Mouse (Mus musculus): ENCODE data around the gene 4930539E08Rik. TPM values are rescaled to one million over a fixed set of nuclear protein-coding genes. Genes with fewer than 3 reads are reported as not detected.

4930539E08Rik gene
- polyA plus RNA-seq, 1 experiment from 2014 or later: 0.19 TPM

- Histone ChIP-seq H3K4me1 (replicated peaks; ENCODE audit: control insufficient read depth, insufficient read depth, low read length) (no peaks in the 10 kb centered on the region; the same call in 1 of the 2 replicates), H3K27ac (ENCODE audit: low read depth, low read length) (no peak overlapping the region), H3K4me2 (ENCODE audit: low read depth, low read length, severe bottlenecking) (no peak overlapping the region), H3K27me3 (ENCODE audit: control insufficient read depth, insufficient read depth, low read length) (no peaks in the 10 kb centered on the region), H3K9me3 (ENCODE audit: control insufficient read depth, low read length) (no peaks in the 10 kb centered on the region), H3K4me3 (ENCODE audit: low read depth, low read length) (no peak overlapping the region), H3K36me3 (ENCODE audit: control insufficient read depth, insufficient read depth, low read length) (no peaks in the 10 kb centered on the region), H3K9ac (ENCODE audit: low read length) (no peak overlapping the region)
- ATAC-seq (replicated peaks; ENCODE audit: low FRiP score): no peak
- no peak for DNase-seq (ENCODE audit: low spot score)
- 91% methylated on average over 19 of the region's 19 CpGs for WGBS
Measured at GRCm38 (mm10) chr17:28947011-28947939, 32.2 kb upstream of the 4930539E08Rik start.

DNA sequence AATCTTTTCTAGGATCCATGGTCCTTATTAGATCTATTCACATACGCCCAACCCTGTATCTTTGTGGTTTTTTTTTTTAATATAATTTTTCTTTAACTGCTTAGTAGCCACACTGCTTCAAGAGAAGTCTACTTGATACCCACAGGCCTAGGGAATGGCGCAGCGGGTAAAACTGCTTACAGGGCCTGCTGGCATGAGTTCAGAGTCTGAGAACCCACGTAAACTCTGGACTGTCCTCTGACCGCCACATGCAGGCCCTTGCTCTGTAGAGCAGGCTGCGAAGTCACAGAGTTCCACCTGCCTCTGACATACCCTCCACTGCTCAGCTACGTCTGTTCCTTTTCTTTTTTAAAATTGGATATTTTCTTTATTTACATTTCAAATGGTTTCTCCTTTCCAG lies 29.4 kb upstream of the 4930539E08Rik start:
- no peak for DNase-seq (ENCODE audit: low spot score)
- H3K36me3 ChIP-seq (ENCODE audit: control insufficient read depth, insufficient read depth, low read length): no peaks in the 10 kb centered on the region
- no peaks in the 10 kb centered on the region for H3K27me3 ChIP-seq (ENCODE audit: control insufficient read depth, insufficient read depth, low read length)
- H3K4me3 ChIP-seq (ENCODE audit: low read depth, low read length): no peak overlapping the region
- 96% methylated on average over 7 of the region's 7 CpGs for WGBS
- H3K27ac ChIP-seq (ENCODE audit: low read depth, low read length): no peak overlapping the region
- no peak overlapping the region for H3K9ac ChIP-seq (ENCODE audit: low read length)
- no peaks in the 10 kb centered on the region for H3K4me1 ChIP-seq (replicated peaks; ENCODE audit: control insufficient read depth, insufficient read depth, low read length)
- no peak for ATAC-seq (replicated peaks; ENCODE audit: low FRiP score)
- H3K9me3 ChIP-seq (ENCODE audit: control insufficient read depth, low read length): no peaks in the 10 kb centered on the region
- no peak overlapping the region for H3K4me2 ChIP-seq (ENCODE audit: low read depth, low read length, severe bottlenecking)

- no peak for ATAC-seq (replicated peaks; ENCODE audit: low FRiP score)
- Histone ChIP-seq H3K9ac (ENCODE audit: low read length) (no peak within 1 kb of the TSS), H3K9me3 (ENCODE audit: control insufficient read depth, low read length) (no peaks in the 10 kb centered on the region), H3K4me2 (ENCODE audit: low read depth, low read length, severe bottlenecking) (no peak within 1 kb of the TSS), H3K27ac (ENCODE audit: low read depth, low read length) (no peak within 1 kb of the TSS), H3K4me3 (ENCODE audit: low read depth, low read length) (no peak within 1 kb of the TSS), H3K27me3 (ENCODE audit: control insufficient read depth, insufficient read depth, low read length) (no peaks in the 10 kb centered on the region), H3K4me1 (replicated peaks; ENCODE audit: control insufficient read depth, insufficient read depth, low read length) (no peaks in the 10 kb centered on the region), H3K36me3 (ENCODE audit: control insufficient read depth, insufficient read depth, low read length) (no peaks in the 10 kb centered on the region)
- 95% methylated on average over 7 of the region's 7 CpGs for WGBS
- DNase-seq (ENCODE audit: low spot score): no peak
Measured at GRCm38 (mm10) chr17:28943740-28944139, 28.6 kb upstream of the 4930539E08Rik start, which contains the start of gene Pxt1. Gene Pxt1 (minus strand): TSS chr17:28943840.

DNA sequence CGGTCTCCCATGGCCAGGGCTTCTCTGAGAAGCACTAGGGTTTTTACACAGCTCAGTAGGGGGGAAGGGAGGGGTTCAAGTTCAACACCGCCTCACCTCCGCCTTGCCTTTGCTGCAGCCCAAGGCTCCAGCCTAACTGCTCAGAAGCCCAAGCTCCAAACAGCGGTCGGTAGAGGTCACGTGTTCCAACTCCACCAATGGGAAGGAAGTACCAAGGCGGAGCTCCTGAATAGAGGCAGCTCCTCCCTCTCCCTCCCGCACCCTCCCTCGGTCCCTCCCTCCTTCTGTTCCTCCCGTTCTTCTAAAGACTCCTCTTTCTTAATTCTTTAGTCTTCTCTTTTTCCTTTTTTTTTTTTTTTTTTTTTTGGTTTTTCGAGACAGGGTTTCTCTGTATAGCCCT lies 27.0 kb upstream of the 4930539E08Rik start:
- no peak overlapping the region for H3K4me2 ChIP-seq (ENCODE audit: low read depth, low read length, severe bottlenecking)
- ATAC-seq (replicated peaks; ENCODE audit: low FRiP score) (no peak), DNase-seq (ENCODE audit: low spot score) (no peak)
- H3K9ac ChIP-seq (ENCODE audit: low read length): no peak overlapping the region
- H3K9me3 ChIP-seq (ENCODE audit: control insufficient read depth, low read length): no peaks in the 10 kb centered on the region
- H3K4me1 ChIP-seq (replicated peaks; ENCODE audit: control insufficient read depth, insufficient read depth, low read length): no peaks in the 10 kb centered on the region
- 86% methylated on average over 10 of the region's 11 CpGs for WGBS
- H3K27ac ChIP-seq (ENCODE audit: low read depth, low read length): no peak overlapping the region
- no peaks in the 10 kb centered on the region for H3K27me3 ChIP-seq (ENCODE audit: control insufficient read depth, insufficient read depth, low read length)
- no peaks in the 10 kb centered on the region for H3K36me3 ChIP-seq (ENCODE audit: control insufficient read depth, insufficient read depth, low read length)
- no peak overlapping the region for H3K4me3 ChIP-seq (ENCODE audit: low read depth, low read length)

GRCm38 (mm10) chr17:28940776-28941555 lies 25.8 kb upstream of the 4930539E08Rik start:
- Histone ChIP-seq H3K27ac (ENCODE audit: low read depth, low read length) (no peak overlapping the region), H3K9ac (ENCODE audit: low read length) (no peak overlapping the region), H3K4me2 (ENCODE audit: low read depth, low read length, severe bottlenecking) (no peak overlapping the region), H3K4me1 (replicated peaks; ENCODE audit: control insufficient read depth, insufficient read depth, low read length) (no peaks in the 10 kb centered on the region), H3K36me3 (ENCODE audit: control insufficient read depth, insufficient read depth, low read length) (no peaks in the 10 kb centered on the region), H3K9me3 (ENCODE audit: control insufficient read depth, low read length) (no peaks in the 10 kb centered on the region), H3K27me3 (ENCODE audit: control insufficient read depth, insufficient read depth, low read length) (no peaks in the 10 kb centered on the region), H3K4me3 (ENCODE audit: low read depth, low read length) (no peak overlapping the region)
- WGBS: 91% methylated on average over 25 of the region's 25 CpGs
- DNase-seq (ENCODE audit: low spot score) (no peak), ATAC-seq (replicated peaks; ENCODE audit: low FRiP score) (no peak)

- DNase-seq (ENCODE audit: low spot score) (peak; percentile 69), ATAC-seq (replicated peaks; ENCODE audit: low FRiP score) (no peak)
- Histone ChIP-seq H3K4me2 (ENCODE audit: low read depth, low read length, severe bottlenecking) (no peak overlapping the region), H3K4me1 (replicated peaks; ENCODE audit: control insufficient read depth, insufficient read depth, low read length) (no peaks in the 10 kb centered on the region), H3K4me3 (ENCODE audit: low read depth, low read length) (no peak overlapping the region), H3K9me3 (ENCODE audit: control insufficient read depth, low read length) (no peaks in the 10 kb centered on the region), H3K36me3 (ENCODE audit: control insufficient read depth, insufficient read depth, low read length) (no peaks in the 10 kb centered on the region), H3K27ac (ENCODE audit: low read depth, low read length) (no peak overlapping the region), H3K27me3 (ENCODE audit: control insufficient read depth, insufficient read depth, low read length) (no peaks in the 10 kb centered on the region), H3K9ac (ENCODE audit: low read length) (no peak overlapping the region)
- WGBS: 77% methylated on average over 10 of the region's 10 CpGs
Measured at GRCm38 (mm10) chr17:28936622-28937345, 21.7 kb upstream of the 4930539E08Rik start.

DNA sequence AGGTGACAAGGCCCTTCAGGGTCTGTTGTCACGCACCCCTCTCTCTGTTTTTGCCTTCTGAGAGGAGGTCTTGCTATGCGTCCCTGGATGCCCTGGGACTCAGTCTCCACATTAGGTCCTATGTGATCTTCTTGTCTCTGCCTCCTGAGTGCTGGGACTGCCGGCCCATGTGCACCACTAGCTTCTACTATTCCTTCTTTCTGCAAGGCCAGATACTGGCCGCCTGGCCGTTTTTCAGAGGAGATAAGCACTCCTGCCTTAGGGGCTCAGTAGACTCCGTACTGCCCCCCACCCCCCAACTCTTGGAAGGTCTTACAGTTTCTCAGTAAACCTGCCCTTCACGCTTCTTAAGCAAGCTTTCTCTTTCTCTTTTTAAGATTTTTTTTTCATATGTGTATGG lies 21.0 kb upstream of the 4930539E08Rik start:
- 87% methylated on average over 7 of the region's 7 CpGs for WGBS
- Histone ChIP-seq H3K9me3 (ENCODE audit: control insufficient read depth, low read length) (no peaks in the 10 kb centered on the region), H3K27me3 (ENCODE audit: control insufficient read depth, insufficient read depth, low read length) (no peaks in the 10 kb centered on the region), H3K4me3 (ENCODE audit: low read depth, low read length) (no peak overlapping the region), H3K4me1 (replicated peaks; ENCODE audit: control insufficient read depth, insufficient read depth, low read length) (no peaks in the 10 kb centered on the region), H3K36me3 (ENCODE audit: control insufficient read depth, insufficient read depth, low read length) (no peaks in the 10 kb centered on the region), H3K4me2 (ENCODE audit: low read depth, low read length, severe bottlenecking) (no peak overlapping the region), H3K9ac (ENCODE audit: low read length) (no peak overlapping the region), H3K27ac (ENCODE audit: low read depth, low read length) (no peak overlapping the region)
- ATAC-seq (replicated peaks; ENCODE audit: low FRiP score): no peak
- no peak for DNase-seq (ENCODE audit: low spot score)

- no peaks in the 10 kb centered on the region for H3K9me3 ChIP-seq (ENCODE audit: control insufficient read depth, low read length)
- no peak overlapping the region for H3K9ac ChIP-seq (ENCODE audit: low read length)
- H3K4me3 ChIP-seq (ENCODE audit: low read depth, low read length): no peak overlapping the region
- no peak overlapping the region for H3K4me2 ChIP-seq (ENCODE audit: low read depth, low read length, severe bottlenecking)
- no peak overlapping the region for H3K27ac ChIP-seq (ENCODE audit: low read depth, low read length)
- H3K27me3 ChIP-seq (ENCODE audit: control insufficient read depth, insufficient read depth, low read length): no peaks in the 10 kb centered on the region
- H3K36me3 ChIP-seq (ENCODE audit: control insufficient read depth, insufficient read depth, low read length): no peaks in the 10 kb centered on the region
- ATAC-seq (replicated peaks; ENCODE audit: low FRiP score) (no peak), DNase-seq (ENCODE audit: low spot score) (no peak)
- WGBS: 78% methylated on average over 19 of the region's 19 CpGs
- 0 out of 2 replicates have a peak, but pooled peaks cover 5% of the 10 kb centered on the region for H3K4me1 ChIP-seq (replicated peaks; ENCODE audit: control insufficient read depth, insufficient read depth, low read length)
Measured at GRCm38 (mm10) chr17:28934120-28934916, 19.2 kb upstream of the 4930539E08Rik start.
